Mouse (Mus musculus): ENCODE measurements at regions not wholly inside any gene's neighbourhood (a gene's known extent, or its start where the extent isn't known, plus 50 kb on each side); places are given as distances from the start of the nearest gene placed in this dataset.

- H3K9me3 ChIP-seq (replicated peaks), result no peaks in the 10 kb centered on the region
- 86% methylated on average over 7 of the region's 7 CpGs for WGBS
Observed at GRCm38 (mm10) chr9:97188616-97189330, 77.8 kb upstream of the Slc25a36 start.

GRCm38 (mm10) chr9:97173230-97173951, 62.4 kb upstream of the Slc25a36 start:
- no peaks in the 10 kb centered on the region for H3K36me3 ChIP-seq

More at GRCm38 (mm10) chr9:97188616-97189330, 77.8 kb upstream of the Slc25a36 start:
- no peak overlapping the region for H3K27ac ChIP-seq (replicated peaks)
- H3K36me3 ChIP-seq, result no peaks in the 10 kb centered on the region
- H3K4me3 ChIP-seq, result no peak overlapping the region
- no peaks in the 10 kb centered on the region for H3K4me1 ChIP-seq
- no peaks in the 10 kb centered on the region for H3K27me3 ChIP-seq (ENCODE audit: low read depth, poor library complexity, severe bottlenecking)
- no peak for DNase-seq (ENCODE audit: low spot score)

GRCm38 (mm10) chr9:97172075-97172474, 61.1 kb upstream of the Slc25a36 start:
- Histone ChIP-seq H3K27ac (replicated peaks) (no peak overlapping the region), H3K4me1 (no peaks in the 10 kb centered on the region), H3K36me3 (no peaks in the 10 kb centered on the region), H3K27me3 (ENCODE audit: low read depth, poor library complexity, severe bottlenecking) (no peaks in the 10 kb centered on the region), H3K4me3 (no peak overlapping the region), H3K9me3 (replicated peaks) (no peaks in the 10 kb centered on the region)
- 6% methylated on average over 3 of the region's 3 CpGs for WGBS
- peak; percentile 28 for DNase-seq (ENCODE audit: low spot score)

More at GRCm38 (mm10) chr9:97173230-97173951, 62.4 kb upstream of the Slc25a36 start:
- Histone ChIP-seq H3K27me3 (ENCODE audit: low read depth, poor library complexity, severe bottlenecking) (no peaks in the 10 kb centered on the region), H3K9me3 (replicated peaks) (no peaks in the 10 kb centered on the region), H3K4me3 (no peak overlapping the region), H3K4me1 (no peaks in the 10 kb centered on the region), H3K27ac (replicated peaks) (no peak overlapping the region)
- 78% methylated on average over 5 of the region's 5 CpGs for WGBS
- DNase-seq (ENCODE audit: low spot score), result no peak

- no peak for DNase-seq (ENCODE audit: low spot score)
- no peak overlapping the region for H3K27ac ChIP-seq (replicated peaks)
- whole genome bisulfite sequencing, result 97% methylated on average over 4 of the region's 4 CpGs
- no peaks in the 10 kb centered on the region for H3K9me3 ChIP-seq (replicated peaks)
- no peaks in the 10 kb centered on the region for H3K36me3 ChIP-seq
- H3K4me1 ChIP-seq, result no peaks in the 10 kb centered on the region
- no peaks in the 10 kb centered on the region for H3K27me3 ChIP-seq (ENCODE audit: low read depth, poor library complexity, severe bottlenecking)
- H3K4me3 ChIP-seq, result no peak overlapping the region
Observed at GRCm38 (mm10) chr9:97171484-97171883, 60.5 kb upstream of the Slc25a36 start.

GRCm38 (mm10) chr9:97170836-97171235, 59.9 kb upstream of the Slc25a36 start:
- Histone ChIP-seq H3K36me3 (no peaks in the 10 kb centered on the region), H3K4me1 (no peaks in the 10 kb centered on the region), H3K27me3 (ENCODE audit: low read depth, poor library complexity, severe bottlenecking) (no peaks in the 10 kb centered on the region), H3K27ac (replicated peaks) (no peak overlapping the region), H3K9me3 (replicated peaks) (no peaks in the 10 kb centered on the region), H3K4me3 (no peak overlapping the region)
- no peak for DNase-seq (ENCODE audit: low spot score)
- 86% methylated on average over 1 of the region's 1 CpGs for WGBS

- Histone ChIP-seq H3K27ac (replicated peaks) (no peak overlapping the region), H3K27me3 (ENCODE audit: low read depth, poor library complexity, severe bottlenecking) (no peaks in the 10 kb centered on the region), H3K4me3 (no peak overlapping the region), H3K4me1 (no peaks in the 10 kb centered on the region), H3K9me3 (replicated peaks) (no peaks in the 10 kb centered on the region), H3K36me3 (no peaks in the 10 kb centered on the region)
- WGBS, result 49% methylated on average over 2 of the region's 2 CpGs
- no peak for DNase-seq (ENCODE audit: low spot score)
Observed at GRCm38 (mm10) chr9:97162465-97162864, 51.5 kb upstream of the Slc25a36 start.
